Mouse (Mus musculus) kidney, postnatal 0 days (tissue): ENCODE measurements around the gene Rsad1. TPM values are rescaled to one million over a fixed set of nuclear protein-coding genes. Genes with fewer than 3 reads are reported as not detected.

ENCODE experiments used
- ATAC-seq: fragments of 200-750 bp; cut with Nextera tagmentation; replicated peaks from 2 replicates; pipeline ENCODE4 v1.8.0; 2017; ENCODE audit warnings: low read depth, moderate number of reproducible peaks, moderate TSS enrichment, moderate library complexity; ENCODE audit not compliant: low FRiP score
- DNase-seq: peaks from one replicate; pipeline ENCODE4 v3.0.0-alpha.2; 2016; ENCODE audit warnings: low spot score
- H3K27ac ChIP-seq: fragments of 300-500 bp; sonication (generic); 2 replicates; pipeline ENCODE4 v1.5.1; 2014; ENCODE audit warnings: mild to moderate bottlenecking
- H3K27me3 ChIP-seq: fragments of 300-500 bp; sonication (generic); 2 replicates; pipeline ENCODE4 v1.6.1; 2014; ENCODE audit warnings: low read length, mixed read lengths; ENCODE audit not compliant: insufficient read depth
- H3K36me3 ChIP-seq: fragments of 300-500 bp; sonication (generic); 2 replicates; pipeline ENCODE4 v1.6.1; 2014; ENCODE audit warnings: low read length, mixed read lengths; ENCODE audit not compliant: insufficient read depth
- H3K4me1 ChIP-seq: fragments of 300-500 bp; sonication (generic); replicated peaks from 2 replicates; pipeline ENCODE4 v1.6.1; 2014; ENCODE audit warnings: antibody characterized with exemption, low read length, mixed read lengths; ENCODE audit not compliant: insufficient read depth
- H3K4me2 ChIP-seq: fragments of 300-500 bp; sonication (generic); 2 replicates; pipeline ENCODE4 v1.6.1; 2014; ENCODE audit warnings: mild to moderate bottlenecking, low read length, moderate library complexity, mixed read lengths
- H3K4me3 ChIP-seq: fragments of 300-500 bp; sonication (generic); replicated peaks from 2 replicates; pipeline ENCODE4 v1.5.1; 2014; ENCODE audit warnings: low read depth, low read length
- H3K9ac ChIP-seq: fragments of 300-500 bp; sonication (generic); 2 replicates; pipeline ENCODE4 v1.6.1; 2014; ENCODE audit warnings: low read depth, low read length
- H3K9me3 ChIP-seq: fragments of 300-500 bp; sonication (generic); replicated peaks from 2 replicates; pipeline ENCODE4 v1.6.1; 2016; ENCODE audit warnings: low read length, inconsistent platforms, mixed read lengths
- CTCF ChIP-seq: IDR thresholded peaks from 2 replicates; pipeline ENCODE4 v1.5.1; 2016; ENCODE audit warnings: antibody characterized with exemption, low read depth, mild to moderate bottlenecking, moderate library complexity
- WGBS: fragments of 180-500 bp; shearing (Covaris S2); extraction: QIAGEN DNeasy Blood & Tissue Kit; methylation state at CpG from one replicate; pipeline ENCODE4 v1.1.7; 2014; 5-methylcytosine and 5-hydroxymethylcytosine counted together
- polyA plus RNA-seq: library from polyadenylated mRNA; unstranded; fragments of >200 nt; fragmentation: Nextera tagmentation; extraction: Ambion mirVana; gene quantifications from 2 replicates; pipeline ENCODE4 v1.2.1, GENCODE M21; 2015

Rsad1 gene
- polyA plus RNA-seq, 1 experiment from 2014 or later, result 4.0 TPM

DNA sequence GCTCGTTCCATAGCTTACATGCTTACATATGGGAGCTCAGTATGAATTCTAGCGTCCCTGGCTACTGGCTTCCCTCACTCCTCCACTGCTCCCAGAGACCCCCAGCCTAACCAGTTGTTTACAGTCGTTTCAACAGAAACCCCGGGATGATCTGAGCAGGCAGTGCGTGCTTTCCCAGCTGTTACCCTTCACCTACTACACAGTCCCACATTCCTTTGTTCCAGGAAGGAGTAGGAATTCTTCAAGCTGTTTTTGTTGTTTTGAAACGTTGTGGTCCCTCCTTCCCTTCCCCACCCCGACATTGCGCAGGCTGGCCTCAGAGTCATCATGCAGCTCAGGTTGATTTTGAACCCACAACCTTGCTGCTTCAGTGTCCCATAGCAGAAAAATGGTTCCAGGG lies 48.7 kb downstream of the Rsad1 start:
- 19% methylated on average over 8 of the region's 8 CpGs for WGBS
- ATAC-seq (no peak), DNase-seq (peak; percentile 68)
- peak overlapping the region; percentile 73 for H3K9ac ChIP-seq
- H3K4me2 ChIP-seq, result peak overlapping the region; percentile 65
- H3K27me3 ChIP-seq, result no peaks in the 10 kb centered on the region
- peak overlapping the region; percentile 93 for H3K27ac ChIP-seq
- TF ChIP-seq CTCF, result no peak
- peak overlapping the region; percentile 44 for H3K4me3 ChIP-seq
- peaks cover 8% of the 10 kb centered on the region; the same call in 1 of the 2 replicates for H3K4me1 ChIP-seq
- 0 out of 2 replicates have a peak, but pooled peaks cover 3% of the 10 kb centered on the region for H3K36me3 ChIP-seq
- no peaks in the 10 kb centered on the region for H3K9me3 ChIP-seq

DNA sequence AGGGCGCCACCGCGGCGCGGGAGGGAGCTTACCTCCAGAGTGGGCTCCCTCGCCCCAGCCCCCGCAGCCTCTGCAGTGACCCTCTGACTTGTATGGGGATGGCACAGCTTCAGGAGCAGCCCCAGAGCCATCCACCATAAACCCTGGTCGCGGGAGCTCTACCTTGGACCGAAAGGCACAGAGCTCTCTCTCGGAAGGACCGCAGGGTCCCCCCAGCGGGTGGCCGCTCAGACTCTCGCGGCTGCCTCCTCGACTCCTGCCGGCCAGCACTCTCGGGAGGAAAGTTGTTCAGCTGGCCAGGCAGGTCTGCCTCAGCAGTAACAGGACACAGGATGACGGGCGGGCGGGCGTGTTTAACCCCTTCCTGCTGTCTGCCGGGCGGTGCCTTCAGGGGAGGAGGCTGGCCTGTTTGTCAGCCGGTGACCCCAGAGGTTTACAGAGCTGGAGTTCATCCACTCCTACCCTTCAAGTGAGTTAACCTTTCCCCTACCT lies 49.3 kb downstream of the Rsad1 start, which contains the start of gene Epn3:
Gene Epn3 (minus strand): TSS at position 314 of the 492 bp plus-strand sequence.
- ATAC-seq, result peak; percentile 60; the same call in 1 of the 2 replicates
- TF ChIP-seq CTCF, result no peak
- DNase-seq, result peak; percentile 84
- Histone ChIP-seq H3K9me3 (no peaks in the 10 kb centered on the region), H3K36me3 (peaks cover 3% of the 10 kb centered on the region; the same call in 1 of the 2 replicates), H3K9ac (peak within 1 kb of the TSS; percentile 73), H3K4me3 (peak within 1 kb of the TSS; percentile 44), H3K4me2 (peak within 1 kb of the TSS; percentile 65), H3K27ac (peak within 1 kb of the TSS; percentile 93), H3K4me1 (peaks cover 8% of the 10 kb centered on the region; the same call in 1 of the 2 replicates), H3K27me3 (no peaks in the 10 kb centered on the region)
- WGBS, result 0% methylated on average over 26 of the region's 26 CpGs

DNA sequence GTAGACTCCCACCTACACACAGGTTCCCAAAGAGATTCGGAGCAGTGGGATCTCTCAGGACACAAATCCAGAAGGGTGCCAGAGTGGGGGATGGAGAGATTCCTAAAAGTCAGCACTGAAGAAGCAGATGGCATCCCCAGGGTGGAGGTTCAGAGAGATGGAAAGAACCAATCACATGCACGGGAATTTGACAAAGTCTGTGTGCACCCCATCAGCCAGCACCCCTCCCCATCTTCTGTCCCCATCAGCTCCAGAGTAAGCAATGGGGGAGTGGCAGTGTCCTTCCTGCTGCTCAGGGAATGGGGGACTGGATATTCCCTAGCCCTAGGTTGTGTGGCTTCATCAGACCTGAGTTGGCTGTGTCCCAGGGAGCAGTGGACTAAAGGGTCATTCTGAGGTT lies 50.0 kb downstream of the Rsad1 start:
- H3K36me3 ChIP-seq, result peaks cover 9% of the 10 kb centered on the region; the same call in 1 of the 2 replicates
- no peaks in the 10 kb centered on the region for H3K27me3 ChIP-seq
- ATAC-seq (no peak; the same call in 1 of the 2 replicates), DNase-seq (no peak)
- H3K4me2 ChIP-seq, result peak overlapping the region; percentile 65
- H3K4me1 ChIP-seq, result peaks cover 8% of the 10 kb centered on the region; the same call in 1 of the 2 replicates
- peak overlapping the region; percentile 73 for H3K9ac ChIP-seq
- peak overlapping the region; percentile 44 for H3K4me3 ChIP-seq
- H3K9me3 ChIP-seq, result no peaks in the 10 kb centered on the region
- TF ChIP-seq CTCF, result no peak
- peak overlapping the region; percentile 93 for H3K27ac ChIP-seq
- WGBS, result 0% methylated on average over 2 of the region's 2 CpGs

DNA sequence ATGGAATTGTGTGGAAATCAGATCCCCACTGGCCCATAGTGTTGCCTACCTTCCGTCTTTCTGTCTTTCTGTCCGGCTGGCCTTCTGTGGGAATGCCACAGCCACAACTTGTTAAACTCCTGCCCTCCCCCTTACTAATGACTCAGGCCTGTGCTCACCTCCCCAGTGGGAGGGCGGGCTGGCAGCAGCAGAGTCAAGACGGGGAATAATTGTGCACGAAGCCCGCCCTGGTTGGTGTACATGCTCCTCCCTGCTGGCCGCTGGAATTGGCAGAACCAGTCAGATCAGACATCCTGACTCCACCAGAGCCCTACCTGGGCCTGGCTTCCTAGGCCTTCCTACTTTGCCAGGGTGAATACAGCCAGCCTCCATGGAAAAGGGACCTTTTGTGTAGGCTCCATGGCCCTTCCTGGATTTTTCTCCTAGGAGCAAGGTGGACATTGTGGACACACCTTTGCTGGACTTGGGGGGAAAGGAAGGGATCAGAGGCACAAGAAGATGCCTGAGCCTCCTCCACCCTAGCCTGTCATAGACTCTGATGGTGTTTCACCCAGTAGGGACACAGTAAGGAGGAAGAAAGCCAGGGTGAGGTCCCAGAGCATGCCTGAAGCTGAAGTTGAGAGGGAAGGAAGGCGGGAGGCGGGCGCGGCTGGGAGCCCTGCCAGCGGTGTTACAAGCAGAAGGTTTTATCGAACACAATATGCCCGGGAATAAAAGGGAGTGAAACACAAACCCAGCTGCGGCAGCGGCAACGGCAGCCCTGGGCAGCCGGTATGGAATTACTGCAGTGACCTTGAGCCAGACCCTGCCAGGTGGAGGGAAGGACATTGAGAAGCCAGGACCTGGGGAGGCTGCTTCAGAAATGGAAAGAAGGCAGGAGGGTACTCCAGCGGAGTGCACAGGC lies 50.7 kb downstream of the Rsad1 start:
- peak; percentile 61 for DNase-seq
- H3K9ac ChIP-seq, result peak overlapping the region; percentile 73
- peak; percentile 42 for ATAC-seq

DNA sequence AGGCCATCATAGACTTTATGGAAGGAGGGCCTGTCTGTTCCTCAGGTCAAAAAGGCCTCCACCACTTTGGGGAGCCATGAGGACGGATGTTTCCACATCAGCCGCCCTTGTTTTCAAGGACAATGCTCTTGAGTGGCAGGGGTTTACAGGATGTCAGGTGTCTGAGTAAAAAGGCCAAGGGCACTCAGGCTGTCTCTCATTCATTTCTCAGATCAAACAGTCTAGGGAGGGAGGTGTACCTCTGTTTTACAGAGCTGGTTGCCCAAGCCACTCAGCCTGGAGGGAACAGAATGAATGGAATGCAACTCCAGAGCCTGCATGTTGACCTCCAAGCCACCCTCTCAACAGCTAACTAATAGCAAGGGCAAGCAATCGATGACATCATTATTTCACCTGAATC lies 53.6 kb downstream of the Rsad1 start:
- no peak overlapping the region for H3K27ac ChIP-seq
- no peak for ATAC-seq
- WGBS, result 71% methylated on average over 3 of the region's 3 CpGs

More for the DNA sequence above, 50.7 kb downstream of the Rsad1 start:
- Histone ChIP-seq H3K27ac (peak overlapping the region; percentile 93), H3K4me1 (peaks cover 11% of the 10 kb centered on the region; the same call in 1 of the 2 replicates), H3K4me3 (peak overlapping the region; percentile 44), H3K4me2 (peak overlapping the region; percentile 65), H3K27me3 (no peaks in the 10 kb centered on the region), H3K9me3 (no peaks in the 10 kb centered on the region), H3K36me3 (peaks cover 13% of the 10 kb centered on the region; the same call in 1 of the 2 replicates)
- TF ChIP-seq CTCF, result no peak
- 13% methylated on average over 19 of the region's 19 CpGs for WGBS

DNA sequence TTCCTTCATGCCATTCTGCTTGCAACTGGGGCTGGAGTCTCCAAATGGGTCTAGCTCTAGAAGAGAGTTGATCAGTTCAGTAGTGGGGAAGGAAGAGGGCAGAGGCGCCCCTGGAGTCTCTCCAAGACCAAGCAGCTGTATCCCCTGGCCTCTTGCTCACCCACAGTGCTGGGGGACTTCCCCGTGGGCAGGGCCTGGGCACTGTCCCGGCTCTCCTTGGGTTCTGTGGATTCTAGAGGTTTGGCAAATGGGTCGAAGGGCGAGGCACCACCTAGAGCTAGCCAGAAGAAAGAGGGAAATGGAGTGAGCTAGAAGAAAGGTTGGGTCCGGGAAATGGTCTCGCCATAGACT lies 57.3 kb downstream of the Rsad1 start:
- ATAC-seq, result no peak
- H3K9me3 ChIP-seq, result no peaks in the 10 kb centered on the region
- DNase-seq, result no peak
- no peak overlapping the region for H3K4me3 ChIP-seq
- H3K27me3 ChIP-seq, result no peaks in the 10 kb centered on the region
- WGBS, result 64% methylated on average over 7 of the region's 7 CpGs
- H3K4me2 ChIP-seq, result peak overlapping the region; percentile 69
- H3K4me1 ChIP-seq, result peaks cover 7% of the 10 kb centered on the region; the same call in 1 of the 2 replicates
- no peak overlapping the region for H3K9ac ChIP-seq
- H3K27ac ChIP-seq, result no peak overlapping the region
- no peak for TF ChIP-seq CTCF
- peaks cover 13% of the 10 kb centered on the region; the same call in 1 of the 2 replicates for H3K36me3 ChIP-seq

More for the DNA sequence above, 53.6 kb downstream of the Rsad1 start:
- H3K4me3 ChIP-seq, result no peak overlapping the region
- peaks cover 13% of the 10 kb centered on the region for H3K4me1 ChIP-seq
- no peaks in the 10 kb centered on the region for H3K9me3 ChIP-seq
- H3K9ac ChIP-seq, result no peak overlapping the region
- H3K4me2 ChIP-seq, result no peak overlapping the region
- TF ChIP-seq CTCF, result no peak
- peak; percentile 15 for DNase-seq
- no peaks in the 10 kb centered on the region for H3K27me3 ChIP-seq
- peaks cover 13% of the 10 kb centered on the region; the same call in 1 of the 2 replicates for H3K36me3 ChIP-seq
